Mouse (Mus musculus) spleen, postnatal 36 days (tissue): ENCODE results near the gene Cald1.

Experiments
- DNase-seq, 2 experiments: peaks; one replicate each; pipeline ENCODE4 v3.0.0; 2022; ENCODE audit warnings: low spot score in 2 of 2, mixed read lengths in 1 of 2

Cald1 gene

GRCm38 (mm10) chr6:34598121-34599065 is at the start of gene Cald1:
Gene Cald1 (plus strand): TSS chr6:34598500.
- DNase-seq: no peak

DNA sequence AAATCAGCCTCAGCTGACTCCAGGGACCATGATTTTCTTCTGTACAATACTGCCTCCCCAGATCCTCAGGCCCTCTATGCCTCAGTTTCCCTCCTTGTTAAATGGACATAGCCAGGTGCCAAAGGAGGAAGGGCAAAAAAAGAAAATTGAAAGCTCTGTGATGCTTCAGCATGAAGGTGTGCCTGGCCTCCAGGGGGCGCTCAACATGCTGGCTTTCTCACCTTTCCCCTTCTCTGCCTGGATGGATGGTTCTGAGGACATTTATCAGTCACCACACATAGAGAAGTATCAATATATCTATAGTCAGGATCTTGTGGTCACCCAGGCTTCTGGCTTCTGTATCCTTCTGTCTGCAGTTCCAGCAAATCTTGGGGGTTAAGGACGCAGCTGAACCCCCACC is 49.3 kb upstream of the Cald1 start:
- peak; percentile 6 to 10 for DNase-seq

DNA sequence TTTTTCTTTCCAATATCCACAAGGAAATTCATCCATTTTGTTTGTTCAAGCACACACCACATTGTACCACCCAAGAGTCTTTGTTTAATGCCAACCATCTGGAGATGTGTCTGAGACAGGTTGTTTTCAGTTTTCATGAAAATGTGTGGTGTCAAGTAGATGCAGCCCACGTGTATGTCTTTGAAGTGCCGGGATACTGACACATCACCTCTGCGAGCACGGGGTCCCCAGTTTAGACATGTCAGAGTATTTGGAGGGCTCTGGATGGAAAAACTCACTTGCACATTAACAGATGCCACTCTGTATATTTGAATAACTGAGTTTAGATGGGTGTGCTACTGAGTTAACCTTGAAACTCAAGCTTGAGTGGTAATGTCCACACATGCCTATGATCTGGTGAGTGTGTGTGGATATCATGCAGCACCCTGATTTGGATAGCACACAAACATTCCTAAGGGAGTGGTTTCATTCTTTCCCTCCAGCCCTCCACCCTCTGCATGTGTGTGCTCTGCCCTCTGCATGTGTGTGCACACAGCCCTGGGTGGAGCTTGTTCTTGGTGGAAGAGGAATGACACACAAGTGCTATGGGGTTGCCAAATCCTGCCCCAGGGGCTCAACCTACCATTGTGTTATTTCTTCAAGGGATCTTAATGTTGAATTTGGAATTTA is 45.7 kb upstream of the Cald1 start:
- no peak for DNase-seq

DNA sequence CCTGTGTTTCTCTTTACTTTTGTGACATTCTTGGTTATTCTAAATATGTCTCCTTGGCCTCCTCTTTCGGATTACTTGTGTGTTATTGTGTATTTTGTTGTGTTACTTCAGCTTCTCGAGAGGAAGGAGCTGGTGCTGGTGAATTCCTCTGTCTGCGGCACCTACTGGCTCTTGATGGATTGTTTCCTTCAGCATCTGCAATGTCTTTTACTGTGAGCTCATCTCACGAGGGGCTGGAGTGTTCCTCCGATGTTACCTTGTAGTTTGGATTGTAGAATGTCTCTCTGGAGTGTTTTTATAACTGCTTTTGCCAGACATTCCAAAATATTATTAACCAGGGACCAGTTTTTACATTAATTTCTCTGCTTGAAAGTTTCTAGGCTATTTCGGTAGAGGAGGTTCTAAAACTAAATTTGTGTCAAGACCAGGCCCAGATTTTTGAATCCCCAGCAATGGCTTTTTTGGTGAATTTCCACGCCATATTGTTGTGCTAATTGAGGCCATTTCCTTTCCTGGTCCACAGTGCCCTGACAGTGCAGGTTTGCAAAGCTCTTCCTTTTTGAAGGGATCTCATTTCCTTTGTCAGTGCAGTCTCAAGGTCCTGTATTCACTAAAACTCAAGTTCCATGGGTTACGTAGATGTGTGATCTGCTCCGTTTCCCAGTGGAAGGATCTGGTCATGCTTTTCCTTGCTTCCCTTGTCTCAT is 43.9 kb upstream of the Cald1 start:
- no peak for DNase-seq

- no peak for DNase-seq
Measured at GRCm38 (mm10) chr6:34559521-34559920, 38.8 kb upstream of the Cald1 start.

- DNase-seq: no peak
Measured at GRCm38 (mm10) chr6:34565176-34565880, 33.0 kb upstream of the Cald1 start.

DNA sequence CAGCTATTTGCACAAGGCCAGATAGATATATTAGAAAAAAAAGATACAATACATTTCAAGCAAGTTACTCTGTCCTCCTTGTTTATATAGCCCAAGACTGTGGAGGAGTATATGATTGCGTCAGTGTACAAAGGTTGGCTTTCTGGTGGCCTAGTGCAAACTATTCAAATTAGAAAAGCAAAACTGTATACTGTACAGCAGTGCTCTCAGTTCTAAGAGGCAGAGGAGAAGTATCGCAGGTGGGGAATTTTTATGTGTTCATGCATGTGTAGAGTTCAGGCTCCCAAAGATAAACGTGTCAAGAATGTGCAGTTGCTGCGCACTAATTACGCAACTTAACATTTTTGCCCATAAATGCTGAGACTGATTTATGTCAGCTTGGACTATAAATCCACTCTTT is 31.0 kb upstream of the Cald1 start:
- DNase-seq: no peak

- DNase-seq: no peak
Measured at GRCm38 (mm10) chr6:34579504-34580068, 18.7 kb upstream of the Cald1 start.

GRCm38 (mm10) chr6:34583365-34583764 is 14.9 kb upstream of the Cald1 start:
- DNase-seq: no peak

- DNase-seq: no peak
Measured at GRCm38 (mm10) chr6:34588066-34588465, 10.2 kb upstream of the Cald1 start.

- DNase-seq: no peak
Measured at GRCm38 (mm10) chr6:34590716-34591115, 7.6 kb upstream of the Cald1 start.

GRCm38 (mm10) chr6:34593353-34593752 is 4.9 kb upstream of the Cald1 start:
- DNase-seq: no peak

DNA sequence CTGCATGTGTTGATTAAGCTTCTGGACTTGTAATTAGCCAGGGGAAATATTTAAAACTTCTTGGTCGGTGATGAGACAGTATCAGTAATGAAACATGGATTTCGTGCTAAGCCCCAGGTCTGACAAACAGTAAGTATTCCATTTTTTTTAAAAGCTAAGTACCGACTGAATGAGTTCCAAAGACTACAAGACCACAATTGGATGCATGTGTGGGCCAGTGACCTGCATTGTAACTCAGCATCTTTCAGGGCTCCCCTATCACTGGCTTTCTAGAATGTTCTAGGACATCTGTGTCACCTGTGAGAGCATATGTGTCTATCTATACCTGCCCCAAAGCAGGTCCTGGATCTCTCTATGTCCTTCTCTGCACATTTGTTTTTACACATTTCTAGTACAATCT is 984 bp upstream of the Cald1 start:
- DNase-seq: no peak

GRCm38 (mm10) chr6:34599171-34599570 is 871 bp downstream of the Cald1 start:
- no peak for DNase-seq

DNA sequence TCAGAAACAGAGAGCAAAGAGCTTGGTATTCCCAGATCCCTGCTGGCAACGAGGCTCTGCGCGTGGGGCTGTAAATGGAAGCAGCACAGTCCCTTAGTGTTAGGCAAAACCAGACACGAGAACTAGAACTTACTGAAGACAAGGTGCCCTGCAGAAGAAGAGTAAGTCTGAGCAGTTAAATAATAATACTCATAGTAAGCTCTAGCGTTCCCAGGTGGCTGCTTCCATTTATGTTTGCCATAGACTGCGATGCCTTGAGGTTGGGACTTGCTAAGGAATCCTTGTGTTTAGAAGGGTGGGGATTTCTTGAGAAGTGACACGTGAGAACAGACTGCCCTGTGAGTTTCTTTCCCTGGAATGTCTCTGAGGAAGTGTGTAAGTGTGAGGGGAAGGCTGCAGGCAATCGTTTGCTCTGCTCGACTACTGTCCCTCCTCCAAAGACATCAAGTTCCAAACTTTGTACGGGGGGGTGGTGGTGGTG is 1.4 kb downstream of the Cald1 start:
- DNase-seq: no peak

- no peak for DNase-seq
Measured at GRCm38 (mm10) chr6:34600850-34601249, 2.5 kb downstream of the Cald1 start.

DNA sequence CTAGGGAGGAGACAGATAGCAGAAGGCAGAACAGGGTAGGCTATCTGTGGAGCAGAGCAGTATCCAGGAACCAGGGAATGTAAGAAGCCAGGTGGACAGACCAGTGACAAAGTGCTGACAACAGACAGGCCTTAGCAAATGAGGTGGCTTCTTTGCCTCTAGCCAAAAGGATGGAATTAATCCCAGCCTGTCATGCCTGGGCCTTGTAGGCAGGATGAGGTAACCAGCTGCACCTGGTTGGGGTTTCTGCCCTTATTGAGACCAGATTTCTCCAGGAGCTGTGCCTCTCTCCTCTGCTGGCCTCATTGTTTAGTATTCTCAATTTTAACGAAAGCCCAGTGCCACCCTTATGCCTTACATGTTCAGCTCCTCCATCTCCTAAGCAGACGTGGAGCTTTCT is 3.8 kb downstream of the Cald1 start:
- DNase-seq: no peak

- DNase-seq: no peak
Measured at GRCm38 (mm10) chr6:34606407-34606806, 8.1 kb downstream of the Cald1 start.

DNA sequence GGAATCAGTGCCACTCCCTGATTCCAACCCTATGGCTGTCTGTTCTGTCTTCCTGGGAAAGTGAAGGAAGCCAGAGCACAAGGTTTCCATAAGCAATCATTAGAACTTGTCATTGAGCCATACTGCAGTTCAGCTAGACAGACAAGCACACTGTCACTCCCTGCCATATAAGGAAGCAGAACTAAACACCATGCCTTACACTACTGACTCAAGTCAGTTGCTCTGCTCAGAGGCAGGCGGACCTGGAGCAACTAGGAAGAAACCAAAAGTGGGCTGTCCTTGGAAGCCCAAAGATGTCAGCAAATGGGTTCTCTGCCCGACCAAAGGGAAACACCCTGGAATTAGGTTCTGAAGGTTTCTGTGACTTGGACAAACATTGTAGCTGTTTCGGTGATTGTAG is 10.3 kb downstream of the Cald1 start:
- no peak for DNase-seq

- DNase-seq: no peak
Measured at GRCm38 (mm10) chr6:34609892-34610829, 11.9 kb downstream of the Cald1 start.
